Mouse (Mus musculus) brain, embryonic 14.5 days (tissue): Measurements from ENCODE around the gene AA467197. TPM values are rescaled to one million over a fixed set of nuclear protein-coding genes. Genes with fewer than 3 reads are reported as not detected.
A peak's percentile ranks its signal among the peaks of the same experiment; 100 is the strongest.

Experiments used
- DNase-seq: peaks from one replicate; pipeline ENCODE4 v3.0.0-alpha.2; 2011; ENCODE audit warnings: low read depth
- CTCF ChIP-seq: fragments of 200-500 bp; IDR thresholded peaks from 2 replicates; pipeline ENCODE4 v1.5.1; 2012; ENCODE audit warnings: inconsistent platforms, mild to moderate bottlenecking, moderate library complexity, borderline replicate concordance; ENCODE audit not compliant: insufficient read depth, insufficient read length; ENCODE audit errors: extremely low read depth
- POLR2A ChIP-seq: fragments of 200-500 bp; IDR thresholded peaks from 2 replicates; pipeline ENCODE4 v1.6.1; 2012; ENCODE audit warnings: mild to moderate bottlenecking, inconsistent platforms, borderline replicate concordance; ENCODE audit not compliant: poor library complexity, insufficient read depth, insufficient read length, severe bottlenecking; ENCODE audit errors: extremely low read depth
- polyA plus RNA-seq: library from polyadenylated mRNA; depleted of rRNA; stranded (reverse); fragments of >200 nt; gene quantifications from 2 replicates; pipeline ENCODE4 v1.2.3, GENCODE M21; 2012; rRNA removed

AA467197 gene
- polyA plus RNA-seq, 1 experiment = not detected

- DNase-seq = no peak
- no peak for TF ChIP-seq POLR2A
- TF ChIP-seq CTCF = no peak
Measured at GRCm38 (mm10) chr2:122682520-122682919, 45.7 kb downstream of the AA467197 start.

GRCm38 (mm10) chr2:122683641-122684040 lies 46.9 kb downstream of the AA467197 start:
- TF ChIP-seq CTCF = no peak
- TF ChIP-seq POLR2A = no peak
- DNase-seq = peak; percentile 56

- no peak for TF ChIP-seq CTCF
- TF ChIP-seq POLR2A = no peak
- DNase-seq = no peak
Measured at GRCm38 (mm10) chr2:122686665-122687064, 49.9 kb downstream of the AA467197 start.

Other genes starting within 250 kb of the AA467197 start
- gene Slc28a2, start 210.5 kb upstream of the AA467197 start, polyA plus RNA-seq = 0.04 and 0.05 TPM in 2 replicates
- gene Gm14085, start 152.0 kb upstream of the AA467197 start, polyA plus RNA-seq = not detected in 2 replicates
- 16.3 and 25.1 TPM in 2 replicates for gene Gatm, start 25.7 kb upstream of the AA467197 start, polyA plus RNA-seq
- 10.6 and 12.3 TPM in 2 replicates for gene Slc30a4, start 65.7 kb downstream of the AA467197 start, polyA plus RNA-seq
- 70.4 and 73.2 TPM in 2 replicates for gene Bloc1s6, start 101.5 kb downstream of the AA467197 start, polyA plus RNA-seq
- gene Sqor, start 128.3 kb downstream of the AA467197 start, polyA plus RNA-seq = 1.1 and 1.6 TPM in 2 replicates